Mouse (Mus musculus): Measurements from ENCODE around the gene Krt10.

Krt10 gene

DNA sequence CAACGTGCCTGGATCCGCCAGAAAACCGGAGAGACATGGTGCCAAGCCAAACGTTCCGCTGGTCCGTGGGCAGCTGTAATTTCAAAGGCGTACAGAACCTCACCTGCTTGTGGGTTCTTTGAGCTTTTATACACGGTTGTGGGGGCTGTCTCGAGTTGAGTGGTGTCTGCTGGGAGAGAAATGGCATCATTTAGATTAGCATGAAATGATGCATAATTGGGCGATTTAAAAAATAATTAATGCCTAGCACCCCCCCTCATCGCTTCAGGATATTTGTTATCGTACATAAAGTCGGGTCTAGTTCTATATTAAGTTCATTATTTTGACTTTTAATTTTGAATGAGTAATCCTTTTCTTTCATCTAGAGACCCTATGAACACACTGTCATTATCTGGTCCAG lies 14.4 kb downstream of the Krt10 start, which contains the start of gene Krt28:
Gene Krt28, minus strand, starts transcription at position 101 of the 400 bp plus-strand sequence.
- no peak for DNase-seq (ENCODE audit: low read depth, low spot score)

DNA sequence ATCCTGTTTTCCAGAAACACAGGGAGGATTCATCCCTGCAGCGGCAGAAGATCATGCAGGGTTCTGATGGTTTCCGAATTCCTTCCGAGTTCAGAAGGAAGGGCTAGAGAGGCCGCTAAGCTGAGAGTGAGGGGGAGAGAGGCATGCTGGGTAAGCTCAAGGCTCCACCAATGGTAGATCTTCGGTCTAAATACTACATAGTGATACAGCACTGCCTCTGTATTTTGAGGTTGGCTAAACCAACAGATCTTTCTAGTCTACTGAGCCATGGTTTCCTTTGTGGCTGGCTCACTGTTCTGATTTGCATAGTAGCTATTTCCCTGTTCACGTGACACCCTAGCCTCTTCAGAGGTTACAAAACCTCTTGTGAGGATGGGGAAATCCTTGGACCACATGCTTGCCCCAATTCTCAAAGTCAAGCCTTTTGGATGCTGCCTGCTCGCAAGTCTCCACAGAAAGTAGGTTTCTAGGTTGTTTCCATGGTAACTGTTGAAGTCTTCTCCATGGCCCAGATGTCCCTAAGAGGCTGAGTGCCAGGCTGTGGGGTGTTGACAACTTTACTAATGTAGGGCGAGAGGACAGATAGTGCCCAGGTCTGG lies 19.2 kb downstream of the Krt10 start:
- DNase-seq (ENCODE audit: low read depth, low spot score): peak; percentile 42

DNA sequence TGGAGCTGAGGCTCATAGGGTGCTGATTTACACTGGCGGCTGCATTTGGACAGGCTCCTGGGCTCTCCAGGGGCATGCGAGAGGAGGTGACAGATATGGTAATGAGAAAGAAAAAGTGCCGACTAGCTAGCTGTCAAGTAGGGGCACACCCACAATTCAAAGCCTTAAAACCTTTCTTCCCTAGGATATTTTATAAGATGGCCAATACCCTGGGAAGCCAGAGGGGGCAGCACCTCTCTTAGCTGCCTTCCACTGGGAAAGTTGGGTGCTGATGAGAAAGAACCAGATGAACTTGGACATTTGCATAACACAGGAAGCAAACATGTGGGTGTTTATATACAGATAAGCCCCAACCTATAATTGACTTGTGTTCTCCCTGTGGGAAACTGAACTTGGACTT lies 19.9 kb downstream of the Krt10 start:
- DNase-seq (ENCODE audit: low read depth, low spot score): no peak

DNA sequence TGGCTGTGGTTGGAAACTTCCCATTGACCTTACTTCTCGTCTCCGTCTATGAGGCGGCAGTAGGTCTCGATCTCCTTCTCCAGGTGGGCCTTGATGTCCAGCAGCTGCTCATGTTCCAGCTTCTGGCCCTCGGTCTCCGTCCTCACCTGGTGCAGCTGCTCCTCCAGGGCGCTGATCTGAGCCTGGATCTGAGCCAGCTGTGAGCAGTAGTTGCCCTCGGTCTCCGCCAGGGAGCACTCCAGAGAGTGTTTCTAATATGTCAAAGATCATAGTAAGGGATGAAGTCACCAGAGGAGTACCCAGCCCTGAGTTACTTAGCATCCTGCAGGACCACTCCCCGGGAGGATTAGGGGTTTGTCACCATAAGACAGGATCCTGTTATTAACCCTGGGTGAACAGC lies 22.4 kb downstream of the Krt10 start:
- peak; percentile 41 for DNase-seq (ENCODE audit: low read depth, low spot score)

DNA sequence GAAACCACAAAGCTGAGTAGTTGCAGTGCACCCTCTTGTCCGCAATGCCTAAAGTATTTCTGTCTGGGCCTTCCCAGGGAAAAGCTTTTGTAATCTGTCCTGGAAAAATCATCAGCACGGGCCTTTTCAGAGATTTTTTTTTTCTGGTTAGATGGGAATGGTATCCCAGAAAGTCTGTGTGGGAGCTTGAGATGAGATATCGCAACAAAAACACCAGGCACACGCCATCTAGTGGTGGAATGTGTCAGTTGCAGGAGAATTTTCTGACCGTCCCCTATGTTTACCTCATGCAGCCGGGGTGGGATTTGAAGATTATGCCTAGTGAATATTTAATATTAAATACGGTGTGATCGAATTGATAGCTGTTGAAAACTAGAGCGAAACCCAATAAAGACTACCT lies 24.8 kb downstream of the Krt10 start:
- DNase-seq (ENCODE audit: low read depth, low spot score): peak; percentile 46

DNA sequence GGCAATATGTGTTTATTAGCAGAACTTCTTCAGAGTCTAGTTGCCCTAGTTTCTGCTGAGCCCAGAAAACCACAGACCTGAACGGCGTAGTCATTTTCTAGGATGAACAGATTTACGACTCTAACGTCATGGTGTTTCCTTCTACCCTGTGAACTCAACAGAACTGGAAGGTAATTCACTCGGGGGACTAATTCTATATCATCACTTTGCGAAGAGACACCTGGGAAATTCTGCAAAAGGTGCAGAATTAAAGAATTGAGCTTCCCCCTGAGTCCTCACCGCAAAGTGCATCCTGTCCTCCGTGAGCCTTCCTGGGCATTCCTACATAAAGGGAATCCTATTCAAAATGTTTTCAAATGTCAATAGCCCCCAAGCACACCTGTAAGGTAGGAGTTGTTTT lies 27.7 kb downstream of the Krt10 start:
- no peak for DNase-seq (ENCODE audit: low read depth, low spot score)

DNA sequence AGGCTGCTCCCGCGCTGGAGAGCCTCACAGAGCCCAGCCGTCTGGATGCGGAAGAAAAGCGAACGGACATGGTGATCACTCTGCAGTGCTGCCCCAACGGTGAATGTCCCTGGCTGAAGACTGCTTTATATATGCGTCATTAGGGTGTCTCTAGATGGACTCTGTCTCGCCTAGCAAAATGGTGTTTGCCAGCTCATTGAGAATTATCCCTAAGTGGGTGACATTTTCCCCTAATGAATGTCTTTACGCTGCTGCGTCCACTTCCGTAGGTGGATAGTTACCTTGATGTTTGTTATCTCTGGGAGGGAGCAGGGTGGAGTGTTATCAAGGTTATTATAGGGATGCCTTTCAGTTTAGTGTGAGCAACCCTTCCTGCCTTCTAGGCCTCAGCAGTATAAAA lies 38.2 kb downstream of the Krt10 start, which contains the start of gene Krt27:
Gene Krt27, minus strand, starts transcription at position 101 of the 400 bp plus-strand sequence.
- DNase-seq (ENCODE audit: low read depth, low spot score): no peak

DNA sequence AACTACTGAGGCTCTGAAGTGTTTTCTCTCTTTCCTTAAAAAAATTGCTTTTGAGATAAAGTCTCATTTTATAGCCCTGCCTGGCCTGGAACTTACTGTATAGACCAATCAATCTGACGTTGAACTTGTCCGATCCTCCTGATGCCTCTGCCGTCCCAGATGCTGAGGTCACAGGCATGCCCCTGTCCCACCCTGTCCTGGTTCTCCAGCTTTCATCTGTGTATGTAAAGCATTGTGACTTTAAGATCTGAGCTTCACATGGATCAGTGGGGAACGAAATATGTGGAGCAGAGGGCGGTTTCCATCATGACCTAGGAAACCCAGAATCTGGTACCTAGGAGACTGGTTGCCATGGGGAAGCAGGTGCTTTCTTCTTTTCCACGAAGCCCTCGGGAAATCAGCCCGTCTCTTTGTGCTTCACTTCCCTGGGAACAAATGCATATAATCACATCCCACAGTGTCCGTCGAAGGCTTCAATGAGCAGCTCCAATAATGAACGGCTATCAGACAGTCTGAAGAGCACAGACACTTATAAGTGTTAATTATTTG lies 49.8 kb downstream of the Krt10 start:
- DNase-seq (ENCODE audit: low read depth, low spot score): no peak

DNA sequence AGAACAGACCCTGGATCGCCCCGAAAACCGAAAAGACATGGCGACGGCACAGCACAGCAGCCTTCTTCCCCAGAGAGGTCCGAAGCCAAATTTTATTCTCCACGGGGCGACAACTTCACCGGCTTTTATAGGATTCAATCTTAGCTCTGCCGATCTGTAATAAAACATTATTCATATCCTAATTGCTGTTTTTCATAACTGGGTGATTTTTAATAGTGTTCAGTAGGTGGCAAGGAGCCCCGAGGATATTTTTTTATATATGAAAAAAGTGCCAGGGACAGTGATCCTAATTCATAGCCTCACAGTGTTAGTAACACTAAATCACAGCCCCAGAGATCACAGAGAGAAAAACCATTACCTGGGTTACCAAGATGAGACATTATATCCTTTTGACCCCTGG lies 51.3 kb downstream of the Krt10 start, which contains the start of gene Krt26:
Gene Krt26, minus strand, starts transcription at position 101 of the 400 bp plus-strand sequence.
- DNase-seq (ENCODE audit: low read depth, low spot score): no peak
